Mouse (Mus musculus) liver, postnatal 0 days (tissue): ENCODE measurements around the gene Trpm3. TPM values are rescaled to one million over a fixed set of nuclear protein-coding genes. Genes with fewer than 3 reads are reported as not detected.

Source experiments
- ATAC-seq: fragments of 200-750 bp; cut with Nextera tagmentation; 2 replicates; pipeline ENCODE4 v1.8.0; 2017; ENCODE audit warnings: mild to moderate bottlenecking, moderate library complexity
- DNase-seq: peaks from one replicate; pipeline ENCODE4 v3.0.0-alpha.2; 2016
- H3K27ac ChIP-seq: fragments of 300-500 bp; sonication (generic); 2 replicates; pipeline ENCODE4 v1.5.1; 2014; ENCODE audit warnings: antibody characterized with exemption, moderate library complexity, mild to moderate bottlenecking, low read depth
- H3K27me3 ChIP-seq: fragments of 300-500 bp; sonication (generic); 2 replicates; pipeline ENCODE4 v1.6.1; 2014; ENCODE audit warnings: low read length, control low read depth, mixed read lengths; ENCODE audit not compliant: insufficient read depth
- H3K36me3 ChIP-seq: fragments of 300-500 bp; sonication (generic); replicated peaks from 2 replicates; pipeline ENCODE4 v1.6.1; 2014; ENCODE audit warnings: mild to moderate bottlenecking, control low read depth, low read length, moderate library complexity, mixed read lengths; ENCODE audit not compliant: insufficient read depth
- H3K4me1 ChIP-seq: fragments of 300-500 bp; sonication (generic); 2 replicates; pipeline ENCODE4 v1.6.1; 2014; ENCODE audit warnings: antibody characterized with exemption, mild to moderate bottlenecking, control low read depth; ENCODE audit not compliant: insufficient read depth
- H3K4me2 ChIP-seq: fragments of 300-500 bp; sonication (generic); 2 replicates; pipeline ENCODE4 v1.6.1; 2014; ENCODE audit warnings: low read depth, mild to moderate bottlenecking, low read length, moderate library complexity, mixed read lengths
- H3K4me3 ChIP-seq: fragments of 300-500 bp; sonication (generic); 2 replicates; pipeline ENCODE4 v1.5.1; 2014; ENCODE audit warnings: low read depth, low read length
- H3K9ac ChIP-seq: fragments of 300-500 bp; sonication (generic); replicated peaks from 2 replicates; pipeline ENCODE4 v1.6.1; 2014; ENCODE audit warnings: mild to moderate bottlenecking, moderate library complexity
- H3K9me3 ChIP-seq: fragments of 300-500 bp; sonication (generic); 2 replicates; pipeline ENCODE4 v1.6.1; 2016; ENCODE audit warnings: mild to moderate bottlenecking, control low read depth, low read length, mixed read lengths
- CTCF ChIP-seq: sonication (generic); IDR thresholded peaks from 2 replicates; pipeline ENCODE4 v1.5.1; 2016; ENCODE audit warnings: antibody characterized with exemption, low read depth
- EP300 ChIP-seq: IDR thresholded peaks from 2 replicates; pipeline ENCODE4 v1.6.1; 2016; ENCODE audit warnings: antibody characterized with exemption, low read depth, mild to moderate bottlenecking
- WGBS: fragments of 180-500 bp; shearing (Covaris S2); extraction: QIAGEN DNeasy Blood & Tissue Kit; methylation state at CpG from one replicate; pipeline ENCODE4 v1.1.7; 2014; ENCODE audit not compliant: insufficient replicate concordance; 5-methylcytosine and 5-hydroxymethylcytosine counted together
- polyA plus RNA-seq: library from polyadenylated mRNA; unstranded; fragments of >200 nt; fragmentation: Nextera tagmentation; extraction: Ambion mirVana; gene quantifications from 2 replicates; pipeline ENCODE4 v1.2.1, GENCODE M21; 2015

The Trpm3 gene
- polyA plus RNA-seq, 1 experiment from 2014 or later, result 0.02 TPM

DNA sequence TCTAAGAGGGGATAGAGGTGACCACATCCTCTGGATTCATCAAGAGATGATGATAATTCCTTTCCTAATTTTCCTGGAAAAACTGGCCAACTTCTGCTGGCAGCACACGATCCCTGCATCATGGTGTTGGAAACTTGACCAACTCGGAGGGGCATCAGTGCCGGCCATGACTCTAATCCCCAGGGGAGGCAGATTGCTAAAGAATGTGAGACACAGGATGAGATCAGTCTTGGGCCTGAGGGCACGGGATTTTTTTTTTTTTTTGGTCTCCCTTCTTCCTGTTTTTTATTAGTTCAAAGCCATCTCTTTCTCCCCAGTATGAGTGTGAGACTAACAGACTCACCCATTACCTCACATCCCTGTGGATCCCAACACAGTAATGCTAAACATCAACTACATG lies 855.1 kb downstream of the Trpm3 start:
- WGBS, result 63% methylated on average over 4 of the region's 4 CpGs
- no peak overlapping the region for H3K27ac ChIP-seq
- H3K27me3 ChIP-seq, result no peaks in the 10 kb centered on the region
- H3K9ac ChIP-seq, result no peak overlapping the region
- H3K4me1 ChIP-seq, result no peaks in the 10 kb centered on the region
- DNase-seq, result no peak
- no peak for TF ChIP-seq CTCF
- TF ChIP-seq EP300, result no peak
- H3K4me3 ChIP-seq, result no peak overlapping the region
- no peak for ATAC-seq
- no peaks in the 10 kb centered on the region for H3K9me3 ChIP-seq
- no peaks in the 10 kb centered on the region for H3K36me3 ChIP-seq
- no peak overlapping the region for H3K4me2 ChIP-seq

DNA sequence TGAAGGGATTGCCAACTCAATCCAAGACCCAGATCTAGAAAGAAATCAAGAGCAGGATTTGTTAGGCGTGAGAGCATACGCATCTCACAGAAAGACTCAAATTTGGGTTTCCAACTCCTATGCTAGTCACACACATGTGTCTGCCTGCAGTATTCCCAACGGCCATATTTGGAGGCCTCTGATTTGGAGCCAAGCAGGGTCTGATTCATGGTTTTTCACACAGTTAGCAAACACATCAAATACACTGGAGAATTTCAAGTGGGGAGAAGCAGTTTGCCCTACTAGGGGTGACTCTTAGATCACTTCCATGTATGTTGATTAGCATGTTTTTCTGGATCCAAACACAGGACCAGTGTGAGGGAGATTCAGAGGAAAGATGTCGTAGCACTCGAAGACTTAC lies 855.7 kb downstream of the Trpm3 start:
- DNase-seq, result no peak
- Histone ChIP-seq H3K27me3 (no peaks in the 10 kb centered on the region), H3K9me3 (no peaks in the 10 kb centered on the region), H3K27ac (no peak overlapping the region), H3K4me2 (no peak overlapping the region), H3K9ac (no peak overlapping the region), H3K4me3 (no peak overlapping the region), H3K4me1 (no peaks in the 10 kb centered on the region), H3K36me3 (no peaks in the 10 kb centered on the region)
- ATAC-seq, result no peak
- WGBS, result 81% methylated on average over 5 of the region's 5 CpGs
- no peak for TF ChIP-seq CTCF
- no peak for TF ChIP-seq EP300

DNA sequence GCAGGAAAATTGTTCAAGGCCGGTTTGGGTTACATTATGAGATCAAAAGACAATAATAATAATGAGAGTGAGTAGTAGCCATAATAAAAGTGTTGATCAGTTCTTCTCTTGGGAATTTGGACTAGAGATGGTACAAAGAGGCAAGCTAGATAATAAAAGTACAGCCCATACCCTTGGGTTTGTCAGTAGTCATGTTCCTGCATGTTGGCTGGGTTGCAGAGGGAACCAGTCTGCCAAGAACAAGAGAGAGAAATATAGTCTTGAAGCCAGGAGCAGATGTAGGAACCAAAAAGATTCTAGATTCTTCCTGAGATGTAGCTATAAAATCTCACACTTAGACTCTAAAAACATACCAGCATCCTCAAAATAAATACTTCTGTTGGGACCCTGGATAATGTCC lies 861.4 kb downstream of the Trpm3 start:
- H3K4me1 ChIP-seq, result no peaks in the 10 kb centered on the region
- ATAC-seq, result no peak
- no peaks in the 10 kb centered on the region for H3K9me3 ChIP-seq
- no peaks in the 10 kb centered on the region for H3K36me3 ChIP-seq
- H3K27me3 ChIP-seq, result no peaks in the 10 kb centered on the region
- no peak overlapping the region for H3K27ac ChIP-seq
- 81% methylated on average over 1 of the region's 1 CpGs for WGBS
- no peak overlapping the region for H3K9ac ChIP-seq
- no peak overlapping the region for H3K4me2 ChIP-seq
- no peak for DNase-seq
- TF ChIP-seq EP300 (no peak), CTCF (no peak)
- no peak overlapping the region for H3K4me3 ChIP-seq

DNA sequence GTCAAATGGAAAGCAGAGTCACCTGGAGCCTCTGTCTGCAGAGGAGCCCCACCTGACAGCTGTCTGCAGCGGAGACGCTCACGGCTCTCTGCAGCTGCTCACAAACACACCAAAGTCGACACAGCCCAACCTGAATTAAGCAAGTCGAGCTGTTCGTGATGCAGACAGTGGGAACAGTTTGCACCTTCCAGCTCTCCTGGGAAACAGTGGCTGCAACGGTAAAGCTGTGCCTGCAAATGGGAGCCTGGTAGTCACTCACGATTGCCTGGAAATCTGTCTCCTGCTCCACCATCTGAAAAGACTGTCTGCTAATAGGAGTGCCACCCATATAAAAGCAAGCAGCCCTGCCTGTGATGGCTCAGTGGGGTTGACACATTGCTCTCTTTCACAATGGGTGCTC lies 865.0 kb downstream of the Trpm3 start:
- H3K27ac ChIP-seq, result no peak overlapping the region
- H3K4me2 ChIP-seq, result no peak overlapping the region
- H3K27me3 ChIP-seq, result no peaks in the 10 kb centered on the region
- DNase-seq (no peak), ATAC-seq (no peak)
- H3K4me1 ChIP-seq, result no peaks in the 10 kb centered on the region
- no peak overlapping the region for H3K4me3 ChIP-seq
- H3K9me3 ChIP-seq, result no peaks in the 10 kb centered on the region
- WGBS, result 44% methylated on average over 8 of the region's 8 CpGs
- TF ChIP-seq CTCF, result no peak
- no peak for TF ChIP-seq EP300
- no peak overlapping the region for H3K9ac ChIP-seq
- H3K36me3 ChIP-seq, result no peaks in the 10 kb centered on the region

DNA sequence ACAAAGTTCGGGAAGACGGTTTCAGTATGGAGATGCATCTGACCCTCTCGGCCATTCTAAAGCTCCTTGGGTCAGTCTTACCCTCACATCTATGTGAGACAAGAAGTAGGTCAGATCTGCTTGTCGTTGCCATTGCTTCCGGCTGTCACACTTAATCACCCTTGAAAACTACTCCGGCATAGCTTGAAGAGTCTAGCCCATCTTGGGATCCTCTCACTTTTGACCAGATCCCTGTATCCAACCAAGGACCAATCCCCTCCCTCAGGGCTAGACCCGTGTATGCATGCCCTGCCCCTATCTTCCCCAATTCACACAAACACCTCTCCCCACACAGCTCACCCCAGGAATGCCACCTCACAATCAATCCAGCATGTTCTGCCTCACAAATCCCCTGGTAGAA lies 867.0 kb downstream of the Trpm3 start:
- H3K27ac ChIP-seq, result no peak overlapping the region
- no peaks in the 10 kb centered on the region for H3K4me1 ChIP-seq
- TF ChIP-seq EP300, result no peak
- no peak for TF ChIP-seq CTCF
- no peak overlapping the region for H3K4me3 ChIP-seq
- no peaks in the 10 kb centered on the region for H3K36me3 ChIP-seq
- no peak overlapping the region for H3K4me2 ChIP-seq
- H3K27me3 ChIP-seq, result no peaks in the 10 kb centered on the region
- no peak for DNase-seq
- no peaks in the 10 kb centered on the region for H3K9me3 ChIP-seq
- no peak overlapping the region for H3K9ac ChIP-seq
- no peak for ATAC-seq
- WGBS, result 79% methylated on average over 7 of the region's 7 CpGs

DNA sequence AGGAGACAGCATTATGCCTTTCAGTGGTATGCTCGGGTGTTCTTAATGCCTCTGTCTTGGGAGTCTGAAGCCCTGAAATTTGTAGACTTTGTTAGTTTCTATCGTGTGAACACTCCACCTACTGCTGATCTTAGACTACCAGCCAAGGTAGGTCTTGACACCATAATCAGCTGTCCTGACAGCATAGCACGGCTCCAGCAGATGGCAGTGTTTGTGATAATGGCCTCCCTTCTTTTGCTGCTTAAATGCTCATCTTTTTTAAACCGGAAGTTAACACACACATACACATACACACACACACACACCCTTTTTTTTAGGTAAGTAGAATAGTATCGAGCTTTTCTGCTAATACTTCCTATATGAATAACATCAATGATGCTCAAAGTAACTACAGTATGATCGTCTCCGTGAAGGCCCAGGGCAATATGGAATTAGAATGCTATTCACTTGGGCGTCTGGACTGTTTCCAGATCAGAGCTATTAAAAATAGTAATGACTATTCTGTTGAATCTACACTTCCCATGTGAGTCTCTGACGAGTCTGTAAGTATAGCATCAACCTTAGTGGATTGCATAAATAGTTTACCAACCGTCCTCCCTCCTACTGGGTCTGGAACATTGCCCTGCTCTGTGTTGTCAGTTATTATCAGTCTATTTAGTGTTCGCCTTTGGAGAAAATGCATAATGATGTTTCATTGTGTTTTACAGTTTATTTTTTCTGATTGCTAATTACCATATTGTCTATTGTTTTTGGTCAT lies 867.8 kb downstream of the Trpm3 start:
- DNase-seq, result peak; percentile 46
- Histone ChIP-seq H3K36me3 (no peaks in the 10 kb centered on the region), H3K27me3 (no peaks in the 10 kb centered on the region), H3K9me3 (no peaks in the 10 kb centered on the region), H3K4me2 (no peak overlapping the region), H3K9ac (no peak overlapping the region), H3K4me3 (no peak overlapping the region), H3K27ac (no peak overlapping the region), H3K4me1 (no peaks in the 10 kb centered on the region)
- 60% methylated on average over 11 of the region's 11 CpGs for WGBS
- ATAC-seq, result peak; percentile 51
- TF ChIP-seq EP300 (no peak), CTCF (peak; percentile 69)
